Mouse (Mus musculus) neural tube, embryonic 14.5 days (tissue): ENCODE measurements around the gene Pttg1ip. TPM values are rescaled to one million over a fixed set of nuclear protein-coding genes. Genes with fewer than 3 reads are reported as not detected.

Source experiments
- ATAC-seq: fragments of 200-750 bp; cut with Nextera tagmentation; 2 replicates; pipeline ENCODE4 v1.8.0; 2017; ENCODE audit warnings: low read depth, mild to moderate bottlenecking, moderate TSS enrichment, moderate library complexity
- H3K27ac ChIP-seq: fragments of 300-500 bp; sonication (generic); 2 replicates; pipeline ENCODE4 v1.5.1; 2014; ENCODE audit warnings: low read depth, mild to moderate bottlenecking, control low read depth, low read length, moderate library complexity, mixed read lengths
- H3K27me3 ChIP-seq: fragments of 300-500 bp; sonication (generic); 2 replicates; pipeline ENCODE4 v1.6.1; 2014; ENCODE audit warnings: low read length; ENCODE audit not compliant: control insufficient read depth, insufficient read depth
- H3K36me3 ChIP-seq: fragments of 300-500 bp; sonication (generic); 2 replicates; pipeline ENCODE4 v1.6.1; 2014; ENCODE audit warnings: low read length, mixed read lengths; ENCODE audit not compliant: control insufficient read depth, insufficient read depth
- H3K4me1 ChIP-seq: fragments of 300-500 bp; sonication (generic); 2 replicates; pipeline ENCODE4 v1.6.1; 2014; ENCODE audit warnings: low read length; ENCODE audit not compliant: control insufficient read depth, insufficient read depth
- H3K4me2 ChIP-seq: fragments of 300-500 bp; sonication (generic); 2 replicates; pipeline ENCODE4 v1.6.1; 2014; ENCODE audit warnings: mild to moderate bottlenecking, low read depth, low read length, control low read depth
- H3K4me3 ChIP-seq: fragments of 300-500 bp; sonication (generic); 2 replicates; pipeline ENCODE4 v1.5.1; 2014; ENCODE audit warnings: low read depth, low read length, control low read depth, mixed read lengths
- H3K9ac ChIP-seq: fragments of 300-500 bp; sonication (generic); replicated peaks from 2 replicates; pipeline ENCODE4 v1.6.1; 2014; ENCODE audit warnings: low read depth, mild to moderate bottlenecking, control low read depth, low read length, mixed read lengths
- H3K9me3 ChIP-seq: fragments of 300-500 bp; sonication (generic); 2 replicates; pipeline ENCODE4 v1.6.1; 2016; ENCODE audit warnings: low read length; ENCODE audit not compliant: control insufficient read depth
- WGBS: fragments of 180-500 bp; shearing (Covaris S2); extraction: QIAGEN DNeasy Blood & Tissue Kit; methylation state at CpG from one replicate; pipeline ENCODE4 v1.1.7; 2014; 5-methylcytosine and 5-hydroxymethylcytosine counted together
- polyA plus RNA-seq: library from polyadenylated mRNA; unstranded; fragments of >200 nt; fragmentation: Nextera tagmentation; extraction: Ambion mirVana; gene quantifications from 2 replicates; pipeline ENCODE4 v1.2.1, GENCODE M21; 2014

The Pttg1ip gene
- polyA plus RNA-seq, 1 experiment from 2014 or later = 64.2 TPM

GRCm38 (mm10) chr10:77634452-77635231 lies 53.1 kb downstream of the Pttg1ip start:
- peak; percentile 77 for ATAC-seq
- H3K36me3 ChIP-seq = peaks cover 12% of the 10 kb centered on the region

GRCm38 (mm10) chr10:77636234-77636922 lies 54.9 kb downstream of the Pttg1ip start:
- Histone ChIP-seq H3K9me3 (no peaks in the 10 kb centered on the region), H3K4me3 (no peak overlapping the region), H3K36me3 (peaks cover 9% of the 10 kb centered on the region), H3K9ac (no peak overlapping the region), H3K4me2 (no peak overlapping the region), H3K4me1 (no peaks in the 10 kb centered on the region; the same call in 1 of the 2 replicates), H3K27ac (no peak overlapping the region), H3K27me3 (no peaks in the 10 kb centered on the region)
- WGBS = 96% methylated on average over 7 of the region's 7 CpGs
- ATAC-seq = no peak

More at GRCm38 (mm10) chr10:77634452-77635231, 53.1 kb downstream of the Pttg1ip start:
- no peak overlapping the region for H3K27ac ChIP-seq
- no peaks in the 10 kb centered on the region for H3K27me3 ChIP-seq
- H3K4me2 ChIP-seq = no peak overlapping the region
- no peak overlapping the region for H3K4me3 ChIP-seq
- H3K9ac ChIP-seq = no peak overlapping the region
- WGBS = 46% methylated on average over 13 of the region's 13 CpGs
- H3K4me1 ChIP-seq = no peaks in the 10 kb centered on the region; the same call in 1 of the 2 replicates
- H3K9me3 ChIP-seq = no peaks in the 10 kb centered on the region

DNA sequence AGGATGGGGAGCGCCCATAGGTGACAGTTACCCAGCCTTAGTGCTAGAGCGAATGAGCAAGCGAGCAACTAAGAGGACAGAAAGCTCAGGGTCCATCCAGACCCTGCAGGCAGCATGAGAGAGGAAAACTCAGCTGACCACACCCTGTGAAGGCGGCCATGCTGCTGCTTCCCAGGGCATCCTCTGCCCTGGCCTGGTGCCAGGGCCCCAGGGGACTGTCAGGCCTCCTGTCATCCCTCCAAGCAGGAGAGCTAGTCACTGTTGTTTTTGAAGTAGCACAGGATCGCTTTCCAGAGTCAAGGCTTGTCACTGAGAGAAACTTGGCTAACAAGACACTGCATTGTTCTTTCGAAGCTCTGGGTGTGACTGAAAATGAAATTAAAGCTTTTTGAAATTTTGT lies 57.4 kb downstream of the Pttg1ip start:
- 69% methylated on average over 6 of the region's 6 CpGs for WGBS
- H3K9me3 ChIP-seq = no peaks in the 10 kb centered on the region
- peaks cover 19% of the 10 kb centered on the region for H3K36me3 ChIP-seq
- H3K4me3 ChIP-seq = no peak overlapping the region
- ATAC-seq = no peak
- H3K4me1 ChIP-seq = no peaks in the 10 kb centered on the region; the same call in 1 of the 2 replicates
- H3K27me3 ChIP-seq = no peaks in the 10 kb centered on the region
- no peak overlapping the region for H3K4me2 ChIP-seq
- H3K9ac ChIP-seq = no peak overlapping the region
- H3K27ac ChIP-seq = no peak overlapping the region

- Histone ChIP-seq H3K4me3 (no peak overlapping the region), H3K36me3 (peaks cover 42% of the 10 kb centered on the region), H3K9ac (no peak overlapping the region), H3K27me3 (no peaks in the 10 kb centered on the region), H3K27ac (no peak overlapping the region), H3K9me3 (no peaks in the 10 kb centered on the region), H3K4me1 (no peaks in the 10 kb centered on the region), H3K4me2 (no peak overlapping the region)
- WGBS = 82% methylated on average over 7 of the region's 7 CpGs
- ATAC-seq = no peak
Measured at GRCm38 (mm10) chr10:77643160-77643559, 61.6 kb downstream of the Pttg1ip start.

- no peak for ATAC-seq
- Histone ChIP-seq H3K4me1 (0 out of 2 replicates have a peak, but pooled peaks cover 5% of the 10 kb centered on the region), H3K36me3 (peaks cover 42% of the 10 kb centered on the region), H3K9ac (no peak overlapping the region), H3K27me3 (no peaks in the 10 kb centered on the region), H3K4me2 (no peak overlapping the region), H3K4me3 (no peak overlapping the region), H3K27ac (no peak overlapping the region), H3K9me3 (no peaks in the 10 kb centered on the region)
- WGBS = 88% methylated on average over 5 of the region's 5 CpGs
Measured at GRCm38 (mm10) chr10:77645571-77645970, 64.1 kb downstream of the Pttg1ip start.

DNA sequence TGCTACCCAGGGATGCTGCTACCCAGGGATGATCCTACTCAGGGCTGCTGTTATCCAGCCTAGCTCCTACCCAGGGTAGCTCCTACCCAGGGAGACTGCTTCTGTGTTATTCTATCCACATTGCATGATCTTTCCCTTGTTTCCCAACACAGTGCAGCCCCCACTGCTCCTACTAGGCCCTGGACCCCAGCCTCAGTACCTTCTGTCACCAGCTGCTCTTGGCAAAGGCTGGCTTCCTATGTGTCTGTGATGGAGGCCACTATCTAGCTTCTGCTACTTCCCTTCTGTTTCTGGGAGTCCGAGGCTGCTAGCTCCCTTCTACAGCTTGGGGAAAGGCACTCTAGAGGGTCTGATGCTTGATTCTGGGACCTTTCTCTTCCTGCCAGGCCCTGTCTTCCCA lies 65.9 kb downstream of the Pttg1ip start:
- 63% methylated on average over 1 of the region's 1 CpGs for WGBS
- Histone ChIP-seq H3K4me1 (0 out of 2 replicates have a peak, but pooled peaks cover 5% of the 10 kb centered on the region), H3K4me3 (no peak overlapping the region), H3K4me2 (no peak overlapping the region), H3K27me3 (no peaks in the 10 kb centered on the region), H3K9ac (no peak overlapping the region), H3K27ac (no peak overlapping the region), H3K36me3 (peaks cover 32% of the 10 kb centered on the region), H3K9me3 (no peaks in the 10 kb centered on the region)
- no peak for ATAC-seq

DNA sequence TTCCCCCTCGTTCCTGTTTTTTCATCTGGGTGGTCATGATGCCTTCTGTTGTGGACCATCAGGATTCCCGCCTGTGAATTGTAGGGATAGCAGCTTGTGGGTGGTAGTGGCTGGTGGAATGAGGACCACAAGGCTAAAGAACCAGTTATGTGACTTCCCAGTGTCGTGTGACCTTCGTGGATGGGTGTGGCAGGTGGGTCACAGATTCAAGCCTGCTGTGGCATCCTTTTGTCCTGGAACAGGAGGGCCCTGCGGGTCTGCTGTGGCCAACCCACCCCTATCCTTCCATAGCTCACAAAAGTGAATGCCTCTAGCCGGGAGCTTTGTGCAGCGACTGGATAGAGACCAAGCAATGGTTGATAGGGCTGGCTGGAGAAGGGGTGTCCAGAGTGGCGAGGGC lies 66.4 kb downstream of the Pttg1ip start:
- Histone ChIP-seq H3K4me3 (no peak overlapping the region), H3K9ac (no peak overlapping the region), H3K4me1 (0 out of 2 replicates have a peak, but pooled peaks cover 5% of the 10 kb centered on the region), H3K36me3 (peaks cover 30% of the 10 kb centered on the region), H3K27ac (no peak overlapping the region), H3K9me3 (no peaks in the 10 kb centered on the region), H3K27me3 (no peaks in the 10 kb centered on the region), H3K4me2 (no peak overlapping the region)
- WGBS = 88% methylated on average over 8 of the region's 8 CpGs
- ATAC-seq = no peak
